Mouse (Mus musculus): ENCODE measurements around the gene Rab36. TPM values are rescaled to one million over a fixed set of nuclear protein-coding genes. Genes with fewer than 3 reads are reported as not detected.

The Rab36 gene
- polyA plus RNA-seq, 1 experiment from 2014 or later = 3.4 TPM

Other genes starting within 250 kb of the Rab36 start
- gene Gnaz, start 69.9 kb upstream of the Rab36 start, polyA plus RNA-seq (2016; fragmentation: Nextera tagmentation; extraction: Ambion mirVana) = 9.0 and 9.6 TPM in 2 replicates
- gene Rsph14, start 4.5 kb upstream of the Rab36 start, polyA plus RNA-seq (2016; fragmentation: Nextera tagmentation; extraction: Ambion mirVana) = 0.08 TPM in 1 of 2 replicates, not detected in the other
- 2.2 and 2.4 TPM in 2 replicates for gene Bcr, start 23.5 kb downstream of the Rab36 start, polyA plus RNA-seq (2016; fragmentation: Nextera tagmentation; extraction: Ambion mirVana)
- 13.2 and 13.4 TPM in 2 replicates for gene Specc1l, start 175.0 kb downstream of the Rab36 start, polyA plus RNA-seq (2016; fragmentation: Nextera tagmentation; extraction: Ambion mirVana)